Mouse (Mus musculus) brain, embryonic 14.5 days (tissue): Measurements from ENCODE around the gene Cubn.

Source experiments
- CTCF ChIP-seq: fragments of 200-500 bp; IDR thresholded peaks from 2 replicates; pipeline ENCODE4 v1.5.1; 2012; ENCODE audit warnings: inconsistent platforms, mild to moderate bottlenecking, moderate library complexity, borderline replicate concordance; ENCODE audit not compliant: insufficient read depth, insufficient read length; ENCODE audit errors: extremely low read depth
- POLR2A ChIP-seq: fragments of 200-500 bp; IDR thresholded peaks from 2 replicates; pipeline ENCODE4 v1.6.1; 2012; ENCODE audit warnings: mild to moderate bottlenecking, inconsistent platforms, borderline replicate concordance; ENCODE audit not compliant: poor library complexity, insufficient read depth, insufficient read length, severe bottlenecking; ENCODE audit errors: extremely low read depth

- TF ChIP-seq CTCF (no peak), POLR2A (no peak)
Measured at GRCm38 (mm10) chr2:13486470-13486869, 5.1 kb downstream of the Cubn start.
